Mouse (Mus musculus): ENCODE measurements around the gene Krt33a.

Gene Krt33a

DNA sequence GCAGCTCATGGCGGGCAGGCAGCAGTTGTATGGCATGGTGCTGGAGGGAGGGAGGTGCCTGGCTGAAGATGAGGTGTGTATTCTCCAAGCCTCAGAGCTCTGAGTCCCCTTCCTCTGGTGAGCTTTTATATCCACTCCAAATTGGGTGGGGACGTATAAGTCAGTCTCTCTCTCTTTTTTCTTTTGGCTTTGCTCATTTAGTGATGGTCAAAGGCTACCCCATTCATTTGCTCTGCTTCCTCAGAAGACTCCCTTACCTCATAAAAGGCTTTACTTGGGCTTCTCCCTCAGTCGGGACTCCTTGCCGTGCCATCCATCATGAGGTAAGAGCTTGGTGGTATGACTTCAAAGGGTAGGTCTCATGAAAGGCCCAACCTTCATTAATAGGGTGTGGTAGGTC, at the start of gene Krt33a:
TSS of gene Krt33a (minus strand) at position 101 of the 400 bp plus-strand sequence.
- Histone ChIP-seq H3K4me3 (replicated peaks; ENCODE audit: low read length) (no peak within 1 kb of the TSS), H3K9me3 (ENCODE audit: low read length) (peaks cover 7% of the 10 kb centered on the region), H3K4me1 (replicated peaks; ENCODE audit: low read depth, low read length) (no peaks in the 10 kb centered on the region), H3K36me3 (ENCODE audit: insufficient read depth, low read length) (no peaks in the 10 kb centered on the region), H3K27me3 (ENCODE audit: insufficient read depth, low read length) (peaks cover 5% of the 10 kb centered on the region; the same call in 1 of the 2 replicates)
- TF ChIP-seq CTCF (conservative IDR thresholded peaks at IDR 0.05; ENCODE audit: low read length) (no peak), NANOG (IDR thresholded peaks at IDR 0.05; ENCODE audit: borderline replicate concordance, low read length) (no peak), POU5F1 (IDR thresholded peaks at IDR 0.05; ENCODE audit: borderline replicate concordance, low read length) (no peak)

DNA sequence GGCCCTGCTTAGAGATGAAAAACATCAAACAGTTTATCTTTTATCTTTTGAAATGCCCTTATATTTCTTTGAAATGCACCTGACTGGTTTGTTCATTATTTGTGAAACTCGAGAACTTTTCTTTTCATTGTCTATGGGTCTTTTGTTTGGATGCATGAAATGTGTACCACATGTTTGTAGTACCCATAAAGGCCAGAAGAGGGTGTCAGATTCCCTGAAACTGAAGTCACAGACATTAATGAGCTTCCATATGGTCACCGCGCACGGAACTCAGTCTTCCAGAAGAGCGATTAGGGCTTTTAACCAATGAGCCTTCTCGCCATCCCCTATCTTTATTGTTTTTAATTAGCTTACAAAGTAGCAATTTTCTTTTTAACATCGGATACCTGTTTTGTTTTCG, 42.9 kb upstream of the Krt33a start:
- TF ChIP-seq POU5F1 (IDR thresholded peaks at IDR 0.05; ENCODE audit: borderline replicate concordance, low read length) (no peak), CTCF (conservative IDR thresholded peaks at IDR 0.05; ENCODE audit: low read length) (peak; percentile 69), NANOG (IDR thresholded peaks at IDR 0.05; ENCODE audit: borderline replicate concordance, low read length) (no peak)
- H3K4me3 ChIP-seq (replicated peaks; ENCODE audit: low read length), result no peak overlapping the region
- H3K36me3 ChIP-seq (ENCODE audit: insufficient read depth, low read length), result no peaks in the 10 kb centered on the region
- no peaks in the 10 kb centered on the region for H3K9me3 ChIP-seq (ENCODE audit: low read length)
- H3K4me1 ChIP-seq (replicated peaks; ENCODE audit: low read depth, low read length), result no peaks in the 10 kb centered on the region
- peaks cover 7% of the 10 kb centered on the region; the same call in 1 of the 2 replicates for H3K27me3 ChIP-seq (ENCODE audit: insufficient read depth, low read length)

DNA sequence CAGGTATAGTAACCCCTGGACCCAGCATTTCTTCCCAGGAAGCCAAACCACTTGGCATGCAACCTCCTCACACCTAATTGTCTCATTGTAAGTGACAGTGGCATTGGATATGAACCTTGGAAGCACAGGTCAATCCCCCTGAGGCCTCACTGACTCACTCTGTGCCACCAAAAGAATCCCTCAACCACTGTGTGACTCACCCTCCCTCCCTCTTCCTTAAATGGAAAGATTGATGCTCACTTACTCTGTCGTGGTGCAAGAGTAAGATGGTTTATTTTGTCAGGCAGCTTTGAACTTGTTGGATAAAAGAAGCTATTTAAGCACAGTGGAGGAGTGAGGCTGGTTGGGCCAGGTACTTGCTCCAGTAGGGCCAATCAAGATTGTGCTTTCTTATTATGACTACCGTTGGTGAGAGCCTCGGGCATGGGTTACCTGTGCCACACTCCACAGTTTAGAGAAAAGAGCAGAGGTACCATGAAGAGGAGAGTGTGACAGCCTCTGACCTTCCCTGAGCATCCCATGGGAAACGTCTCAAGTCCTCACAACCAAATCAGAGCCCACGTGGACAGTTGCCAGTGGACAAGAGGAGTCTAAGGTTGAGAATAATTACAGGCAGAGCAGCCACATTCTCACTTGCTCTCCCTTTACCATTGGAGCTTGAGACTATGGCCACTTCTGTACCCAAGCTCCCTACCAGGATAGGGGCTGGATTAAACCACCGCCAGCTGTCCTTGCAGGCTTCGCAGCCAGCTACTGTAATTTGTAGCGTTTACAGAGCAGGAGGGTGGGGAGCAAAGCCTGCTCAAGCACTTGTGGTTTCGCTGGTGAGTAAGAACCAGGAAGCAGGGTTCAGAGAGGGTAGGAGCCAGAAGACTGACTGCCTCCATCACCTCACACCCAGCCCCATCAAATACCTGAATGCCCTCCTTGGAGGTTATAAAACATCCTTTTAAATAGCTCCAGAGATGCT, 40.0 kb upstream of the Krt33a start:
- Histone ChIP-seq H3K4me3 (replicated peaks; ENCODE audit: low read length) (no peak overlapping the region), H3K27me3 (ENCODE audit: insufficient read depth, low read length) (peaks cover 7% of the 10 kb centered on the region; the same call in 1 of the 2 replicates), H3K4me1 (replicated peaks; ENCODE audit: low read depth, low read length) (no peaks in the 10 kb centered on the region), H3K9me3 (ENCODE audit: low read length) (peaks cover 9% of the 10 kb centered on the region; the same call in 1 of the 2 replicates), H3K36me3 (ENCODE audit: insufficient read depth, low read length) (no peaks in the 10 kb centered on the region)
- no peak for TF ChIP-seq CTCF (conservative IDR thresholded peaks at IDR 0.05; ENCODE audit: low read length)
- no peak for TF ChIP-seq POU5F1 (IDR thresholded peaks at IDR 0.05; ENCODE audit: borderline replicate concordance, low read length)
- no peak for TF ChIP-seq NANOG (IDR thresholded peaks at IDR 0.05; ENCODE audit: borderline replicate concordance, low read length)

DNA sequence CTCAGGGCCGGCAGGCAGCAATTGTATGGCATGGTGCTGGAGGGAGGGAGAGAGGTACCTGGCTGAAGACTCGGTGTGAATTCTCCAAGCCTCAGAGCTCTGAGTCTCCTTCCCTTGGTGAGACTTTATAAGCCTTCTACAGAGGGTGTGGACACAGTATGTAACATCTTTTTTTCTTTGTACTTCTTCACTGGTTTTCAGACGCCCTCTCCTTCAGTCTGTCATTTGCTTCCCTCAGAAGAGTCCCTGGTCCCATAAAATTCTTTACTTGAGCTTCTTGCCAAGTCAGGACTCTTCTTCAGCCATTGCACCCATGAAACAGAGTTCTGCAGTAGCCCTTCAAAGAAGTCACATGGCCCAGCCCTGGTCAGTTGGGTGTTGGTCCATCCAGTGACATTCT, 34.4 kb upstream of the Krt33a start, which contains the start of gene Krt31:
TSS of gene Krt31 (minus strand) at position 101 of the 400 bp plus-strand sequence.
- Histone ChIP-seq H3K4me1 (replicated peaks; ENCODE audit: low read depth, low read length) (no peaks in the 10 kb centered on the region), H3K4me3 (replicated peaks; ENCODE audit: low read length) (no peak within 1 kb of the TSS), H3K9me3 (ENCODE audit: low read length) (peaks cover 9% of the 10 kb centered on the region; the same call in 1 of the 2 replicates), H3K27me3 (ENCODE audit: insufficient read depth, low read length) (peaks cover 2% of the 10 kb centered on the region; the same call in 1 of the 2 replicates), H3K36me3 (ENCODE audit: insufficient read depth, low read length) (no peaks in the 10 kb centered on the region)
- TF ChIP-seq NANOG (IDR thresholded peaks at IDR 0.05; ENCODE audit: borderline replicate concordance, low read length), result no peak
- TF ChIP-seq POU5F1 (IDR thresholded peaks at IDR 0.05; ENCODE audit: borderline replicate concordance, low read length), result no peak
- TF ChIP-seq CTCF (conservative IDR thresholded peaks at IDR 0.05; ENCODE audit: low read length), result no peak

DNA sequence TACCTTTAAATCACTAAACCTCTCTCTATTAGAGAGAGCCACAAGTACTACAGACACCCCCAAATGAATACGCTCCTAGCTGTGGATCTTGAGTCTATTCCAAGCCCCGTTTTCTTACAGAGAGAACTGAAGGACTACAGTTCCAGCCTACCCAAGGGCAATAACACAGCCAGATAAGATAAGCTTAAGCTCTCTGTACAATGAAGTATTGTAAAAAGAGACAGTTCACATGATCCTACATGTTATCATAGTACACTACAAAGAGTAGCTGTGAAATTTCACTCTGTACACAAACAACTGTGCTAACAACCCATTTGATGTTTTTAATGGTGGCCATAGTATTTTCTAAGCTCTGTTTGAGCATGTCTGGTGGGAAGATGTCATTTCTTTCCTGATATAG, 31.2 kb upstream of the Krt33a start:
- no peak overlapping the region for H3K4me3 ChIP-seq (replicated peaks; ENCODE audit: low read length)
- no peaks in the 10 kb centered on the region for H3K4me1 ChIP-seq (replicated peaks; ENCODE audit: low read depth, low read length)
- peaks cover 2% of the 10 kb centered on the region; the same call in 1 of the 2 replicates for H3K27me3 ChIP-seq (ENCODE audit: insufficient read depth, low read length)
- H3K9me3 ChIP-seq (ENCODE audit: low read length), result peaks cover 1% of the 10 kb centered on the region; the same call in 1 of the 2 replicates
- TF ChIP-seq POU5F1 (IDR thresholded peaks at IDR 0.05; ENCODE audit: borderline replicate concordance, low read length) (no peak), CTCF (conservative IDR thresholded peaks at IDR 0.05; ENCODE audit: low read length) (no peak), NANOG (IDR thresholded peaks at IDR 0.05; ENCODE audit: borderline replicate concordance, low read length) (no peak)
- no peaks in the 10 kb centered on the region for H3K36me3 ChIP-seq (ENCODE audit: insufficient read depth, low read length)

DNA sequence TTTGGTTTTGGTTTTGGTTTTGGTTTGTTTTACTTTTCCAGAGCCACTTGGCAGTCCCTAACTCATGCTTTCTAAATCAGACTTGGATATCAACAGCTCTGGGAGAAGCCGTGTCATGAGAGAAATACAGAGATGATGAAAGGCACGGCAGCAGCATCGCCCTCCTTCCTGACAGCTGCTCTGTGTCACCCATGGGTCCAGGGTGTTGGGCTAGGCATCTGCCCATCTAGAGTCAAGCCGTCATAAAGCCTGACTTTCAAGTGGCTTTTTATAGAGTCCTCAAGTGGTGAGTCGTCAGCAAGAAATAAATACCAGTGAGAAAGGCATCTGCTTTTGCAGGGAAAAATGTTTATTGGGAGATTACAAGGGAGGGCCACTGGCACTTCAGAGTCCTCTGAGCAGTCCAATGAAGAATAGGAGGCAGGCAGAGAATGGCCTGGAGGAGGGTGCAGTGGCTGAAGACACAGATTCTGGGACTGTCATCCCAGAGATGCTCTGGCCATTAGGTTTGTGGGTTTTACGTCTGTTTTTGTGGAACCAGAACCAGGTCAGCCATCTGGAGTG, 30.4 kb upstream of the Krt33a start:
- H3K27me3 ChIP-seq (ENCODE audit: insufficient read depth, low read length), result peaks cover 2% of the 10 kb centered on the region; the same call in 1 of the 2 replicates
- H3K36me3 ChIP-seq (ENCODE audit: insufficient read depth, low read length), result no peaks in the 10 kb centered on the region
- H3K4me1 ChIP-seq (replicated peaks; ENCODE audit: low read depth, low read length), result no peaks in the 10 kb centered on the region
- H3K4me3 ChIP-seq (replicated peaks; ENCODE audit: low read length), result no peak overlapping the region
- TF ChIP-seq POU5F1 (IDR thresholded peaks at IDR 0.05; ENCODE audit: borderline replicate concordance, low read length) (no peak), CTCF (conservative IDR thresholded peaks at IDR 0.05; ENCODE audit: low read length) (no peak)
- no peaks in the 10 kb centered on the region for H3K9me3 ChIP-seq (ENCODE audit: low read length)

DNA sequence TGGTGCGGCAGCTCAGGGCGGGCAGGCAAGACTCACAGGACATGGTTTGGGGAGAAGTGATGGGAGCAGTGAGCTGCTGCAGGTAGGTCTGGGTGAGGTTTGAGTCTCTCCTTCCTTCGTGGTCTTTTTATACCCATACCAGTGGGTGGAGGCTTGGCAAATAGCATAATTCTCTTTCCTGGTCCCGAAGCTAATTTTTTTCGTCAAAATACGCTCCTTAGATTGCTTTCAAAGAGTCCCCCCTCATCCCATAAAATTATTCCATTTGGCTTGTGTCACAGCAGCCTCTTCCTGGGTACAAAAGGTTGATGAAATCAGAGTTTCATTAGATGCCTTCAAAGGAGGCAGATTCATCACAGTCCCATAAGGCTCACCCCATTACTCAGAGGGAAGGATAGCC, 25.4 kb upstream of the Krt33a start, which contains the start of gene Krt34:
TSS of gene Krt34 (minus strand) at position 101 of the 400 bp plus-strand sequence.
- no peaks in the 10 kb centered on the region for H3K36me3 ChIP-seq (ENCODE audit: insufficient read depth, low read length)
- no peaks in the 10 kb centered on the region for H3K9me3 ChIP-seq (ENCODE audit: low read length)
- no peak within 1 kb of the TSS for H3K4me3 ChIP-seq (replicated peaks; ENCODE audit: low read length)
- H3K4me1 ChIP-seq (replicated peaks; ENCODE audit: low read depth, low read length), result no peaks in the 10 kb centered on the region
- peaks cover 5% of the 10 kb centered on the region; the same call in 1 of the 2 replicates for H3K27me3 ChIP-seq (ENCODE audit: insufficient read depth, low read length)
- TF ChIP-seq POU5F1 (IDR thresholded peaks at IDR 0.05; ENCODE audit: borderline replicate concordance, low read length), result no peak
- TF ChIP-seq CTCF (conservative IDR thresholded peaks at IDR 0.05; ENCODE audit: low read length), result no peak
- TF ChIP-seq NANOG (IDR thresholded peaks at IDR 0.05; ENCODE audit: borderline replicate concordance, low read length), result no peak

DNA sequence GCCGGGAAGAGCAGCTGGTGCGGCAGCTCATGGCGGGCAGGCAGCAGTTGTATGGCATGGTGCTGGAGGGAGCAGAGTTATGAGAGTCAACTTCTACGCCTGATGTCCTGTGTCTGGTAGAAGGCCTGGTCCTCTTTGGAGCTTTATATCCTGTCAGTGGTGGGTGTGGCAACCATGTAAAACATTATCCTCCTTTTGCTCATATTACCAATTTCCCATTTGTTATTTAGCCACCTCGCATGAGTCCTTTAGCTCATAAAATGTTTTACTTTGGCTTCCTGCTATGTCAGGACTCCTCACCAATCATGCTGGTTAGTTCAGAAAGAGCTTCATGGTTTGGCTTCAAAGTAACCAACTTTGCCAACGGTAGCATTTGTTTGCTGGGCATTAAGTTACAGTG, 13.8 kb upstream of the Krt33a start, which contains the start of gene Krt33b:
TSS of gene Krt33b (minus strand) at position 101 of the 400 bp plus-strand sequence.
- Histone ChIP-seq H3K36me3 (ENCODE audit: insufficient read depth, low read length) (no peaks in the 10 kb centered on the region), H3K27me3 (ENCODE audit: insufficient read depth, low read length) (no peaks in the 10 kb centered on the region), H3K9me3 (ENCODE audit: low read length) (no peaks in the 10 kb centered on the region), H3K4me1 (replicated peaks; ENCODE audit: low read depth, low read length) (no peaks in the 10 kb centered on the region), H3K4me3 (replicated peaks; ENCODE audit: low read length) (no peak within 1 kb of the TSS; the same call in 1 of the 2 replicates)
- no peak for TF ChIP-seq POU5F1 (IDR thresholded peaks at IDR 0.05; ENCODE audit: borderline replicate concordance, low read length)
- no peak for TF ChIP-seq CTCF (conservative IDR thresholded peaks at IDR 0.05; ENCODE audit: low read length)
- no peak for TF ChIP-seq NANOG (IDR thresholded peaks at IDR 0.05; ENCODE audit: borderline replicate concordance, low read length)
